Mouse (Mus musculus) embryonic fibroblast, embryonic 13.5 days (primary cell): Measurements from ENCODE around the gene Zdhhc19. TPM values are rescaled to one million over a fixed set of nuclear protein-coding genes. Genes with fewer than 3 reads are reported as not detected.

Experiments
- H3K27ac ChIP-seq: 2 replicates; pipeline ENCODE4 v1.5.1; 2012; ENCODE audit warnings: low read length, control low read depth, inconsistent platforms; ENCODE audit not compliant: insufficient read depth
- H3K4me1 ChIP-seq: 2 replicates; pipeline ENCODE4 v1.6.1; 2011; ENCODE audit warnings: low read length; ENCODE audit not compliant: control insufficient read depth, insufficient read depth
- H3K4me3 ChIP-seq: 2 replicates; pipeline ENCODE4 v1.5.1; 2011; ENCODE audit warnings: mild to moderate bottlenecking, control low read depth, low read length; ENCODE audit not compliant: insufficient read depth
- CTCF ChIP-seq: IDR thresholded peaks from 2 replicates; pipeline ENCODE4 v1.5.1; 2011; ENCODE audit warnings: mild to moderate bottlenecking, control low read depth, low read length, moderate library complexity, borderline replicate concordance; ENCODE audit not compliant: insufficient read depth
- POLR2A ChIP-seq: IDR thresholded peaks from 2 replicates; pipeline ENCODE4 v1.6.1; 2011; ENCODE audit warnings: low read depth, mild to moderate bottlenecking, control low read depth, low read length, moderate library complexity
- polyA plus RNA-seq: library from polyadenylated mRNA; stranded (reverse); fragments of >200 nt; gene quantifications from 2 replicates; pipeline ENCODE4 v1.2.4, GENCODE M21; 2011; ENCODE audit warnings: low read depth; ENCODE audit not compliant: missing spikeins, insufficient read length

The Zdhhc19 gene
- polyA plus RNA-seq, 1 experiment: not detected

GRCm38 (mm10) chr16:32547156-32548068 is 51.3 kb downstream of the Zdhhc19 start:
- Histone ChIP-seq H3K4me3 (no peak overlapping the region), H3K4me1 (no peaks in the 10 kb centered on the region), H3K27ac (no peak overlapping the region)
- TF ChIP-seq CTCF (no peak), POLR2A (no peak)

DNA sequence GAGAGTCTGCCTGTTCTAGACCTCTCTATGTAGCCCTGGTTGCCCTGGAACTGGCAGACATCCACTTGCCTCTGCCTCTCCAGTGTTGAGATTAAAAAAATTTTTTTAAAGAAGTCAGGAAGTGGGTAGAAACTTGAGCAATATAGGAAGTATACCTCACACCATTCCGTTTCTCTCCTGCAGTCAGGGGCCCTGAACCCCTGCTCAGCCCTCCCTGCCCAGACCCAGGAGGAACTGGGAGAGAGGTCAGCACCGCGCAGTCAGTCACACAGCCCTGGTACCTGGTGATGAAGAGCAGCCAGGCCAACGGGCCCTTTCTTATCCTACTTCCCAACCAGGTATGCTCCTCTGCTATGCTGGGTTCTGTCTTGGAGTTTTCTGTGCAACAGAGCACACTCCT is 54.0 kb downstream of the Zdhhc19 start:
- H3K27ac ChIP-seq: no peak overlapping the region
- TF ChIP-seq POLR2A (no peak), CTCF (no peak)
- H3K4me1 ChIP-seq: no peaks in the 10 kb centered on the region
- H3K4me3 ChIP-seq: no peak overlapping the region

DNA sequence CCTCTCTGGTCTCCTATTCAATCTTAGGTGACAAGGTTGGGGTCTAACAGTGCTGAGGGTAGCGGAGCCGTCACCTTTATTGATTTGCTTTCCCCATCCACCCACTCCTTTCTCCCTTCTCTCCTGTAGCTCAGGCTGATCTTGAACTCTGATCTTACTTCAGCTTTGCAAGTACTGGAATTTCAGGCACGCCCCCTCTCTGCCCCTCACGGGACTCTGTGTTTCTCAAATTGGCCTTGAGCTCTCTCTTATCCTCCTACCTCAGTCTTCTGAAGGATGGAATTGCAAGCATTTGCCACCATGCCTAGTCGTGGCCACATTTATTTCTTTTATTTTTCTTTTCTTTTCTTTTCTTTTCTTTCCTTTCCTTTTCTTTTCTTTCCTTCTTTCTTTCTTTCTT is 54.4 kb downstream of the Zdhhc19 start:
- no peak for TF ChIP-seq CTCF
- TF ChIP-seq POLR2A: no peak
- Histone ChIP-seq H3K27ac (no peak overlapping the region), H3K4me3 (no peak overlapping the region), H3K4me1 (no peaks in the 10 kb centered on the region)

DNA sequence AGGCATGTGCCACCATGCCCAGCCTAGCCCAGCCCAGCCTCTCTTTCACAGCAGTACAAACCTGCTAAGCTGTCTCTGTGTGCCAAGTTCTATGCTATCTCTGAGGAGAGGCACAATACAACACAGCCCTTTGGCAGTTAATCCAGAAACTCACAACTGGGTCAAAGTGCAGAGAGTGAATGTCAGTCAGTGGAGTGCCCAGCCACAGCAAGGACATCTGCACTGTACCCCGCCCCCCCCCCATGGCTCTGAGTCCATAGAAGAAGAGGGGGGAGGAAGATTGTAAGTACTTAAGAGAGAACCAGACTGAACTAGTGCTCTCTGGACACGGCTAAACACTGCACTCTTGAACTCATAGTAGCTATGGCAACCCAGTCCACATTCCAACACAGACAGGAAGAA is 55.3 kb downstream of the Zdhhc19 start:
- no peak overlapping the region for H3K27ac ChIP-seq
- no peaks in the 10 kb centered on the region for H3K4me1 ChIP-seq
- no peak for TF ChIP-seq POLR2A
- TF ChIP-seq CTCF: no peak
- no peak overlapping the region for H3K4me3 ChIP-seq

DNA sequence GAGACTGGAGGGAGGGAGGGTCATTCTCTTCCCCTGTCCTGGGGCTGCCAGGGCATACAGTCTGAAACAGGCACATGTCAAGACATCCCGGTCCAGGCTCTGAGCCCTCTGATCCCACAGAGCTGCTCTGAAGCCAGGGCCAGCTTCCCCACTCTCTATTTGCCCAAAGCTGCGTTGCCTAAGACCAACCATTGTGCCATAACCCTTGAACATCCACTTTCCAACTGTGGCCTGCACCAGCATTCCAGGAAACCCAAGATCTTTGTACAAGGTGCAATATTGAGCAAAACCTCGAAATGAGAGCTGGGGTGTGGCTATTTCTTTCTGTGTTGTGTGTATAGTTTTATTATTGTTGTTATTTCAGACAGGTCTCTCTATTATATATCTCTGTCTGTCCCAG is 59.5 kb downstream of the Zdhhc19 start:
- no peak overlapping the region for H3K4me3 ChIP-seq
- TF ChIP-seq CTCF (no peak), POLR2A (no peak)
- H3K27ac ChIP-seq: no peak overlapping the region
- H3K4me1 ChIP-seq: no peaks in the 10 kb centered on the region

DNA sequence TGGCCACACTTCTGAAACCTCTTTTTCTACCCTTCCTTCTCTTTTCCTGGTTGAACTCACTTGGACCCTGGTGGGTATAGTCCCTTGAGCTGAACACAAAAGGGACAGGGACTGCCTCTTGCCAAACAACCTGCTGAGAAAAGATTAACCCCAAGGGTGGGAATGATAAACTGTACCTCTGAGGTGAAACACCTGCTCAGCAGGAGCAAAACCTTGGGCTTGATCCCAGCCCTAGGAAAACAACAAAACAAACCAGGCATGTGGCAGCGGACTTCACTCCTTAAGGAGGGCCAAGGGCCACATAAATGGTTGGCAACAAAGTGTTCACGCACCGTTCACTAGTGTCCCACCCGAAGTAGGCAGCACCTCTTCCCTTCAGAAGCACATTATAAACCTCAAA is 63.4 kb downstream of the Zdhhc19 start:
- Histone ChIP-seq H3K27ac (no peak overlapping the region), H3K4me1 (no peaks in the 10 kb centered on the region), H3K4me3 (no peak overlapping the region)
- TF ChIP-seq POLR2A (no peak), CTCF (no peak)

DNA sequence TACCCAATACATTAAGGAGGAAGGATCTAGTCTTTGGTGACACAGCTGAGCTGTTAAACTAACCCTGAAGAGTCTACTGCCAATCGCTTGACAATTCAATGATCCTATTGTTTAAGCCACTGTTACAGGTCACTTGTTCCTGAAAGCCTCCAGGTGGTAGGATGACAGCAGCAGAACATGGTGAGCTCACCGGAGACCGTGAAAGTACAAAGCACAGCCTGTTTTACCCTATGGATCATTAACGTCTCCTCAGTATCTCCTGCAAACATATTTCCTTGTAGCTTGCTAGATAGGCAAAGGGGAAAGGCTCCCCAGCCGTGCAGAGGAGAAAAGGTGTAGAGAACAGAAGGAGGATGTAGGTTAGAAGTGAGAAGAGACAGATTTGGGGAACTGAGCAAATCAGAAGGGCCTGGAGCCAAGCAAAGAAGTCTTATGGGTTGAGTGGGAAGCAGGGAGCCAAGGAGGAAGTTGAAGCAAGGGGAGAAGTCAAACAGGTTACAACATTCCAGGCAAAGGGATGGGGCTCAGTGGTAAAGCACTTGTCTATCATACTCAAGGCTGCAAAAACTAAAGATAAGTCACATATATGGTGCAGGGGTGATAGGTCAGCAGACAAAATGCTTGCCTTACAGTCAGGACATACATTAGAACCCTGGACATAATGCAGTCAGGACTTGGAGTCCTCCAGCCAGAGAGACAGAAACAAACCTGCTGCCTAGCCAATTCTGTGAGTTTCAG is 67.2 kb downstream of the Zdhhc19 start:
- TF ChIP-seq POLR2A: no peak
- no peak for TF ChIP-seq CTCF
- H3K4me1 ChIP-seq: no peaks in the 10 kb centered on the region
- H3K4me3 ChIP-seq: no peak overlapping the region
- no peak overlapping the region for H3K27ac ChIP-seq

- Histone ChIP-seq H3K27ac (no peak overlapping the region), H3K4me1 (no peaks in the 10 kb centered on the region), H3K4me3 (no peak overlapping the region)
- TF ChIP-seq CTCF (no peak), POLR2A (no peak)
Observed at GRCm38 (mm10) chr16:32567282-32567681, 71.2 kb downstream of the Zdhhc19 start.

DNA sequence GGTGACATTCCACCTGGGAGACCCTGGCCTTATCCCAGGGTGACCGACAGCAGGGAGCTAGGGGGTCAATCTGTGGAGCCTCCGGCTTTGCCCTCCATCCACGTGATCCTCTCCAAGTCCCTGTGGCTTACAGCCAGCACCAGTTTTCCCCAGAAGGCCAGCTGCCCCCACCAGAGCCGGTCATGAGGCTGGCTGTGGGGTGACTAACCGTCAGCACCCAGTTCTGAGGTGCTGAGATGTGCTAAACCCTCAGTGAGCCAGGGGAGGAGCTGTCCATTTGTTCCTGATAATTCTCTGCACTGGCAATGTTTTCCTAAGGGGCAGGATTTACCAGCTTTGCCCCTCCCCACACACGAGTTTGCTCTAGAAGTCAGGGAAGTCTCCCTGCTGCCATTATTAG is 72.3 kb downstream of the Zdhhc19 start:
- no peak overlapping the region for H3K4me3 ChIP-seq
- no peak overlapping the region for H3K27ac ChIP-seq
- no peaks in the 10 kb centered on the region for H3K4me1 ChIP-seq
- TF ChIP-seq CTCF (no peak), POLR2A (no peak)

DNA sequence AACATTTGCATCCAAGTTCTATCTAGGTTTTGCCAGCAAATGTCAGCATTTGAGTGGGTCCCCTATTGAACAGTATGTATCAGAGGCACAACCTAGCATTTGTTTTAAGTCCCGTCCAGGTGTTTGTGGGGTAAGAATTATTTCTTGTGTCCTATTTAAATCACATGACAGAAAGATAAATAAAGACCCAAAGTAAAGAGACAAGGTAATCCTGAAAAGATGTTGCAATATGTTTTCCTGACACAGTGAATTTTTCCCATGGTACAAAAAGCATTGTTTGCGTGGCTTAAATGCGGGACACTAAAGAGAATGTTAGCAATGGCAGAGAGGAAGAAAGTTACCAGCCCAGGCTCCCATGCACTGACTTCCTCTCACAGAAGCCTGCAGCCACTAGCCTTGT is 74.0 kb downstream of the Zdhhc19 start:
- no peaks in the 10 kb centered on the region for H3K4me1 ChIP-seq
- H3K4me3 ChIP-seq: no peak overlapping the region
- TF ChIP-seq CTCF: no peak
- TF ChIP-seq POLR2A: no peak
- no peak overlapping the region for H3K27ac ChIP-seq

DNA sequence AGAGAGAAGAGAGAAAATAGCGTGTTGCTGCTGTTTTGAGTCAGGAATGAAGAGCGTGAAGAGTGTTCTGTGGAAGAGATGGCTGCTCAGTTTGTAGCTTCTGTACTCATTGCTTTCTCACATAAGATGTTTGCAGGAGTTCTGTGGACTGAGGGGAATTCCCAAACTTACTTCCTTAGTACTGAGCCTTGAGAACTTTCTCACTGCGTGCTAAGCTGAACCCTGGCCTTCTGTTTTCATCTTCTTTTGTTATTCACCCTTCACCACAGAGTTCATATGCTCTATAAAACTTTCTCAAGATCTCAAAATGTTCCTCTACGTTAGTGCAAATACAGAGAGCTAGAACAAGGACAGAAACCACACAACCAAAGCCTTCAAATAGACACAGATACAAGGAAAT is 76.5 kb downstream of the Zdhhc19 start:
- H3K27ac ChIP-seq: no peak overlapping the region
- H3K4me3 ChIP-seq: no peak overlapping the region
- no peak for TF ChIP-seq POLR2A
- no peak for TF ChIP-seq CTCF
- H3K4me1 ChIP-seq: no peaks in the 10 kb centered on the region
